ENCODE assay signal across 8 mouse cellular contexts in genomic region chr11:107102465-107103223, GRCm38 (mm10). TPM values are rescaled to one million over a fixed set of nuclear protein-coding genes. Genes with fewer than 3 reads are reported as not detected.
DNase-seq lines count a peak whose midpoint lies in the region; ATAC-seq lines count a peak whose summit lies in the region.
"Had no signal": no experiment of that assay in that cellular context is flagged by ENCODE, and none has a peak within 500 bp of the region (broad histone marks: within the 10 kb centered on the region; RNA-seq: fewer than 3 reads in every experiment).

No protein-coding gene starts in this region.

- no peak overlapping the region for H3K27ac ChIP-seq in forebrain, embryonic 11.5 days (ENCODE audit: low read depth, low read length)
- H3K27ac ChIP-seq: neural tube, embryonic 12.5 days had no signal

- no peaks in the 10 kb centered on the region for H3K27me3 ChIP-seq in forebrain, embryonic 11.5 days (ENCODE audit: control insufficient read depth, insufficient read depth, low read length)
- H3K27me3 ChIP-seq: neural tube, embryonic 12.5 days had no signal

- WGBS in forebrain, embryonic 11.5 days, result 88% methylated on average over 11 of the region's 11 CpGs

- peak; percentile 48 for DNase-seq in layer of hippocampus, adult 9-11 months
- no peak for DNase-seq in layer of hippocampus, postnatal 25 days (ENCODE audit: extremely low spot score in 1 of 2, low spot score in 1 of 2)
- DNase-seq in lung, postnatal 4 days, result peak; percentile 59 to 67
- DNase-seq in telencephalon, adult 2 months (ENCODE audit: low read depth, low spot score), result peak; percentile 72
- no peak for DNase-seq in adrenal gland, adult 18-20 months (ENCODE audit: low spot score in 2 of 2)
- DNase-seq in forebrain, embryonic 11.5 days (ENCODE audit: low spot score), result no peak

- no peak overlapping the region for H3K4me2 ChIP-seq in forebrain, embryonic 11.5 days (ENCODE audit: low read depth, low read length, severe bottlenecking)
- H3K4me2 ChIP-seq: neural tube, embryonic 12.5 days had no signal

- H3K36me3 ChIP-seq in forebrain, embryonic 11.5 days (ENCODE audit: control insufficient read depth, insufficient read depth, low read length), result peaks cover 4% of the 10 kb centered on the region

- no peaks in the 10 kb centered on the region for H3K4me1 ChIP-seq in forebrain, embryonic 11.5 days (replicated peaks; ENCODE audit: control insufficient read depth, insufficient read depth, low read length)

- H3K9me3 ChIP-seq in forebrain, embryonic 11.5 days (ENCODE audit: control insufficient read depth, low read length), result no peaks in the 10 kb centered on the region
- H3K9me3 ChIP-seq: neural tube, embryonic 12.5 days had no signal

- no peak overlapping the region for H3K4me3 ChIP-seq in forebrain, embryonic 11.5 days (ENCODE audit: low read depth, low read length)
- H3K4me3 ChIP-seq: neural tube, embryonic 12.5 days had no signal

- peak; percentile 88 for ATAC-seq in granulocyte monocyte progenitor cell, adult 5-6 weeks (replicated peaks; ENCODE audit: poor library complexity, severe bottlenecking)
- ATAC-seq in forebrain, embryonic 11.5 days (replicated peaks; ENCODE audit: low FRiP score), result no peak

- no peak overlapping the region for H3K9ac ChIP-seq in forebrain, embryonic 11.5 days (ENCODE audit: low read length)
- H3K9ac ChIP-seq: neural tube, embryonic 12.5 days had no signal

RNA-seq across cellular contexts. Expression of gene Bptf, which starts 29.3 kb away (rescaled TPM):
- 10 to 100 TPM; 58.9 to 71.2 TPM for total RNA-seq in layer of hippocampus, postnatal 25 days (2021)
- total RNA-seq in granulocyte monocyte progenitor cell, adult 5-6 weeks (2014; fragmentation: Nextera tagmentation), result 58.1 and 60.9 TPM in 2 replicates
- total RNA-seq in granulocyte monocyte progenitor cell, adult 5-6 weeks (2017), result 35.6 and 40.9 TPM in 2 replicates
- total RNA-seq in adrenal gland, adult 18-20 months (2021), result 10 to 100 TPM; 34.2 to 37.6 TPM
- 49.6 and 50.6 TPM in 2 replicates for polyA plus RNA-seq in forebrain, embryonic 11.5 days (2014; fragmentation: Nextera tagmentation; extraction: Ambion mirVana)

Comparison
In these comparisons a context has a peak if more than half of its experiments do, and no peak if none do; other contexts are left out.
1. DNase-seq: peak in layer of hippocampus, adult 9-11 months (single experiment), lung, postnatal 4 days (2 of 2) and telencephalon, adult 2 months (single experiment); none in layer of hippocampus, postnatal 25 days (0 of 2), adrenal gland, adult 18-20 months (0 of 2) and forebrain, embryonic 11.5 days (single experiment).